Mouse (Mus musculus): ENCODE data around the gene Nol7. TPM values are rescaled to one million over a fixed set of nuclear protein-coding genes. Genes with fewer than 3 reads are reported as not detected.

Gene Nol7
- polyA plus RNA-seq, 1 experiment = 91.0 TPM

DNA sequence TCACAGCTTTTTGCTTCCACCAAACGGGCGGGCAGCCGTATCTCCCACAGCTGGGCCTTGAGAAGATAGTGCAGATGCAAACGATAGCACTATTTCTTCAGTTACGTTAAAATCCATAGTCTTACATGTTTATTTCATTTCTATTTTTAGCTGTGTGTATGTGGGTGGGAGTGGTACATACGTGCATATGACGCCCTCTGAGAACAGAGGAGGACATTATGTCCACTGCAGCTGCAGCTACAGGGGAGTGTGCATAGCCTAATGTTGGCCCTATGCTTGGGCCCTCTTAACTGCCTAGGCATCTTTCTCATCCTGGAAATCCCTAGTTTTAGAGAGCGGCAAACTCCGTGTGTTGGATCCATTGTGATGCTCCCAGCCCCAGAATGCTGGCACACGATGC lies 24.0 kb upstream of the Nol7 start:
- Histone ChIP-seq H3K27ac (ENCODE audit: control insufficient read depth, insufficient read depth, low read length) (no peak overlapping the region), H3K4me1 (replicated peaks; ENCODE audit: control insufficient read depth, insufficient read depth, low read length) (no peaks in the 10 kb centered on the region), H3K36me3 (ENCODE audit: control insufficient read depth, insufficient read depth, low read length) (peaks cover 33% of the 10 kb centered on the region), H3K27me3 (ENCODE audit: control insufficient read depth, insufficient read depth, low read length) (no peaks in the 10 kb centered on the region), H3K4me3 (ENCODE audit: control insufficient read depth, insufficient read depth, low read length) (no peak overlapping the region)
- no peak for DNase-seq
- TF ChIP-seq POLR2A (IDR thresholded peaks at IDR 0.05; ENCODE audit: control insufficient read depth, extremely low read depth, insufficient read depth, low read length, poor library complexity) (no peak), CTCF (IDR thresholded peaks at IDR 0.05; ENCODE audit: borderline replicate concordance, control insufficient read depth, extremely low read depth, insufficient read depth, low read length, poor library complexity) (no peak)
- WGBS = 93% methylated on average over 10 of the region's 10 CpGs

GRCm38 (mm10) chr13:43374918-43375432 lies 23.2 kb upstream of the Nol7 start:
- DNase-seq = no peak
- H3K27ac ChIP-seq (ENCODE audit: control insufficient read depth, insufficient read depth, low read length) = no peak overlapping the region
- WGBS = 83% methylated on average over 2 of the region's 2 CpGs
- no peaks in the 10 kb centered on the region for H3K4me1 ChIP-seq (replicated peaks; ENCODE audit: control insufficient read depth, insufficient read depth, low read length)
- H3K27me3 ChIP-seq (ENCODE audit: control insufficient read depth, insufficient read depth, low read length) = no peaks in the 10 kb centered on the region
- TF ChIP-seq POLR2A (IDR thresholded peaks at IDR 0.05; ENCODE audit: control insufficient read depth, extremely low read depth, insufficient read depth, low read length, poor library complexity) (no peak), CTCF (IDR thresholded peaks at IDR 0.05; ENCODE audit: borderline replicate concordance, control insufficient read depth, extremely low read depth, insufficient read depth, low read length, poor library complexity) (no peak)
- H3K4me3 ChIP-seq (ENCODE audit: control insufficient read depth, insufficient read depth, low read length) = no peak overlapping the region
- H3K36me3 ChIP-seq (ENCODE audit: control insufficient read depth, insufficient read depth, low read length) = peaks cover 33% of the 10 kb centered on the region

DNA sequence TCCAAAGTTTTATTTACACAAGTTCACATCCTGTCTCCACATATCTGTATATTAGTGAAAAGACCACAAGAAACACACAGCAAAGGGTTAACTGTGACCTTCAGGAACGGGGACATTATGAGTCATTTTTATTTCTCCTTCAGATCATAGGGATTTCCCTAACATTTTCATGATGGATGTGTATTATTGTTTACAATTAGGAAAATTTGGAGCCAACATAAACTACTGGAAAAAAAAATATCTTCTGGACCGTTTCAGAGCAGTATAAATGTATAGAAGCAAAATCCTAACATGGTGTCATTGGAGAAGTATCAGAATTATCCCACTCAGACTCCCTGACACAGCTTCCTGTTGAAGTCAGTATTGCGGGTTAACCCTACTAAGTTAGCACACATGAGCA lies 18.2 kb upstream of the Nol7 start:
- 91% methylated on average over 3 of the region's 3 CpGs for WGBS
- TF ChIP-seq CTCF (IDR thresholded peaks at IDR 0.05; ENCODE audit: borderline replicate concordance, control insufficient read depth, extremely low read depth, insufficient read depth, low read length, poor library complexity) = no peak
- Histone ChIP-seq H3K4me3 (ENCODE audit: control insufficient read depth, insufficient read depth, low read length) (no peak overlapping the region), H3K4me1 (replicated peaks; ENCODE audit: control insufficient read depth, insufficient read depth, low read length) (no peaks in the 10 kb centered on the region), H3K36me3 (ENCODE audit: control insufficient read depth, insufficient read depth, low read length) (peaks cover 7% of the 10 kb centered on the region), H3K27ac (ENCODE audit: control insufficient read depth, insufficient read depth, low read length) (no peak overlapping the region), H3K27me3 (ENCODE audit: control insufficient read depth, insufficient read depth, low read length) (no peaks in the 10 kb centered on the region)
- DNase-seq = no peak

- DNase-seq = no peak
- no peak overlapping the region for H3K4me3 ChIP-seq (ENCODE audit: control insufficient read depth, insufficient read depth, low read length)
- H3K4me1 ChIP-seq (replicated peaks; ENCODE audit: control insufficient read depth, insufficient read depth, low read length) = no peaks in the 10 kb centered on the region
- H3K27me3 ChIP-seq (ENCODE audit: control insufficient read depth, insufficient read depth, low read length) = no peaks in the 10 kb centered on the region
- no peak for TF ChIP-seq POLR2A (IDR thresholded peaks at IDR 0.05; ENCODE audit: control insufficient read depth, extremely low read depth, insufficient read depth, low read length, poor library complexity)
- H3K27ac ChIP-seq (ENCODE audit: control insufficient read depth, insufficient read depth, low read length) = no peak overlapping the region
- WGBS = 96% methylated on average over 10 of the region's 10 CpGs
- H3K36me3 ChIP-seq (ENCODE audit: control insufficient read depth, insufficient read depth, low read length) = no peaks in the 10 kb centered on the region; the same call in 1 of the 2 replicates
Observed at GRCm38 (mm10) chr13:43385321-43385720, 12.9 kb upstream of the Nol7 start.

DNA sequence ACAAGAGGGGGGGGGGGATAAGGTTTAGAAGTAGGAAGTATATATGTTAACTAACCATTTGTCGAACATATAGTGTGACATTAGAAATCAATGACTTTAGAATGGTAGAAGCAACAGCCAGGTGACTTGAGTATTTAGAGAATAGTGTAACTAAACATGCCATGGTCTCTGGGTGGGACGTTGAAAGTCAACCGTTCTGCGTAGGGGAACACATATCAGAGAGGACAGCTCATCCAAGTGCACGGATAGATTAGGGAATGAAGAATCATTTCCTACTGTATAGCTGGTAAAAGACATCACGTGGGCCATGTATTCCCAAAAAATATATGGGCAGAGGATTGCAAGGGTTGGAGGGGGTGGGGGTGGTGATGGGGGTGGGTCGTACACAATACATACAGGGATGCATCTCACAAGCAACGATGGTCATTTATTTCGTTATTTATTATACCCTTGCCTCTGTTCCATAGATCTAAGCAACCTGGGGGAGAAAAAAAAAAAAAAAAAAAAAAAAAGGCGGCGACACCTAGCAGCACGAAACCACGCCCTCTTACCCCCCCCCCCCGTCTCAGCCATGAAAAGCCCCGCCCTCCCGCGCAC lies 392 bp upstream of the Nol7 start:
- DNase-seq = no peak
- WGBS = 42% methylated on average over 17 of the region's 17 CpGs
- Histone ChIP-seq H3K27ac (ENCODE audit: control insufficient read depth, insufficient read depth, low read length) (no peak overlapping the region), H3K27me3 (ENCODE audit: control insufficient read depth, insufficient read depth, low read length) (no peaks in the 10 kb centered on the region), H3K4me1 (replicated peaks; ENCODE audit: control insufficient read depth, insufficient read depth, low read length) (peaks cover 6% of the 10 kb centered on the region; the same call in 1 of the 2 replicates), H3K4me3 (ENCODE audit: control insufficient read depth, insufficient read depth, low read length) (no peak overlapping the region), H3K36me3 (ENCODE audit: control insufficient read depth, insufficient read depth, low read length) (peaks cover 25% of the 10 kb centered on the region)
- no peak for TF ChIP-seq POLR2A (IDR thresholded peaks at IDR 0.05; ENCODE audit: control insufficient read depth, extremely low read depth, insufficient read depth, low read length, poor library complexity)
- no peak for TF ChIP-seq CTCF (IDR thresholded peaks at IDR 0.05; ENCODE audit: borderline replicate concordance, control insufficient read depth, extremely low read depth, insufficient read depth, low read length, poor library complexity)

DNA sequence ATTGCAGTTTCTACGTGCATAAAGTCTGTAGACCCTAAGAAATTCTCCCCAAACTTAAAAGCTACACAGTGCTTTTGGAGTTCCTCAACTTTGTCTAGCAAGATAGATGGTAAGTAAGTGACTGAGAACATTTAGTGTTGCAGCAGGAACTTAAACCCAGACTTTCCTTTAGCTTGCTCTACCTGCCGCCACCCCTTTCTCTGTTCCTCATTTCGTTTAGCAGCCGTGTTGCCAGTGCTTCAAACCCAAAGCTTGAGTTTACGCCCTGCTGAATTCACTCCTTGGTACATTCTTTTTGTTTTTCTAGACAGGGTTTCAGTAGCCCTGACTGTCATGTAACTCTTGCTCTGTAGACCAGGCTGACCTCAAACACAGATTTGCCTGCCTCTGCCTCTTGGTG lies 1.4 kb downstream of the Nol7 start:
- no peak for TF ChIP-seq CTCF (IDR thresholded peaks at IDR 0.05; ENCODE audit: borderline replicate concordance, control insufficient read depth, extremely low read depth, insufficient read depth, low read length, poor library complexity)
- TF ChIP-seq POLR2A (IDR thresholded peaks at IDR 0.05; ENCODE audit: control insufficient read depth, extremely low read depth, insufficient read depth, low read length, poor library complexity) = no peak
- no peak for DNase-seq
- peaks cover 6% of the 10 kb centered on the region; the same call in 1 of the 2 replicates for H3K4me1 ChIP-seq (replicated peaks; ENCODE audit: control insufficient read depth, insufficient read depth, low read length)
- H3K4me3 ChIP-seq (ENCODE audit: control insufficient read depth, insufficient read depth, low read length) = no peak overlapping the region
- H3K27ac ChIP-seq (ENCODE audit: control insufficient read depth, insufficient read depth, low read length) = no peak overlapping the region
- whole genome bisulfite sequencing = 62% methylated on average over 5 of the region's 5 CpGs
- peaks cover 37% of the 10 kb centered on the region for H3K36me3 ChIP-seq (ENCODE audit: control insufficient read depth, insufficient read depth, low read length)
- no peaks in the 10 kb centered on the region for H3K27me3 ChIP-seq (ENCODE audit: control insufficient read depth, insufficient read depth, low read length)

DNA sequence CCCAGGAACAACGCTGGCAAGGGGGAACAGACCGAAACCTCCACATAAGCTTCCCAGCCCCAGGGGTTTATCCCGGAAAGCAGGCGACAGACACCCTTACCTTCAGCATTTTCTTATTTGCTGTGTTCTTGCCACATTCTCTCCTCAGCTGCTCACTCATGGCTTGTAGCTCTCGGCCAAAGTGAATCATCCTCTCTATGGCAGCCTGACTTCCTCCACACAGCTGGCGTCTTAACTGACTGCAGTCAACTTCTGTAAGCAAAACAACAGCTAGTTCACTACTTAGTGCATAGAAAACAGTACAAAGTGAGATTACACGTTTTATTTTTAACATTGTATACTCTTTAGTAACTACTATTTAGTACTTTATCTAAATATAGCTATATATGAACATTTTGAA lies 14.1 kb downstream of the Nol7 start:
- Histone ChIP-seq H3K36me3 (ENCODE audit: control insufficient read depth, insufficient read depth, low read length) (peaks cover 58% of the 10 kb centered on the region), H3K4me1 (replicated peaks; ENCODE audit: control insufficient read depth, insufficient read depth, low read length) (no peaks in the 10 kb centered on the region), H3K27me3 (ENCODE audit: control insufficient read depth, insufficient read depth, low read length) (no peaks in the 10 kb centered on the region), H3K4me3 (ENCODE audit: control insufficient read depth, insufficient read depth, low read length) (no peak overlapping the region), H3K27ac (ENCODE audit: control insufficient read depth, insufficient read depth, low read length) (no peak overlapping the region)
- TF ChIP-seq POLR2A (IDR thresholded peaks at IDR 0.05; ENCODE audit: control insufficient read depth, extremely low read depth, insufficient read depth, low read length, poor library complexity) = no peak
- TF ChIP-seq CTCF (IDR thresholded peaks at IDR 0.05; ENCODE audit: borderline replicate concordance, control insufficient read depth, extremely low read depth, insufficient read depth, low read length, poor library complexity) = no peak
- no peak for DNase-seq
- WGBS = 96% methylated on average over 7 of the region's 7 CpGs

Data from thymus, adult 2 months (tissue).